Mouse (Mus musculus) left cerebral cortex, postnatal 4 days (tissue): ENCODE data around the gene Lyzl4. TPM values are rescaled to one million over a fixed set of nuclear protein-coding genes. Genes with fewer than 3 reads are reported as not detected.

Experiments used
- DNase-seq: peaks from one replicate; pipeline ENCODE4 v3.0.0-alpha.2; 2022
- intact Hi-C: fragments of 180-260 bp; cut with DNase I; formaldehyde crosslinking; loops from one replicate; pipeline ENCODE4 v1.15.1; 2025
- total RNA-seq, 2 experiments: library from RNA; stranded (reverse); gene quantifications; 2 replicates each; pipeline ENCODE4 v1.2.3; 2021

The Lyzl4 gene
- total RNA-seq, 2 experiments from 2014 or later: 0.42 to 0.98 TPM

DNA sequence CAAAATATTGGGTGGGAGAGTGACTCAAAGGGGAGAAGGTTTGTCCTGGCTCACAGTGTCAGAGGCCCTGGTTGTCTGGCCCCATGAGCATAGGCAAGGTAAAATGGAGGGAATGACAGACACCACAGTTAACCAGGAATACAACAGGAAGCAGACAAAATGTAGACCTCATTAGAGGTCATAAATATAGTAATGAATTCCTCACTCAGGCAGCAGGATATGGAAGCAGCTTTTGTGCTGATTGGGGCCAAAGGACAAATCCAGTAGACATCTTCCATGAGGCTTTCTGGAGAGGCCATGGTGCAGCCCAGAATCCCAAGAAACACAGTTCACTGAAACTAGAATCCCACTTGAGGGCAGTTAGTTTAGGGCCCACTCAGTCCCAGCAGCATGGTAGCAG is 92.5 kb downstream of the Lyzl4 start:
- intact Hi-C loops: no loop called here

DNA sequence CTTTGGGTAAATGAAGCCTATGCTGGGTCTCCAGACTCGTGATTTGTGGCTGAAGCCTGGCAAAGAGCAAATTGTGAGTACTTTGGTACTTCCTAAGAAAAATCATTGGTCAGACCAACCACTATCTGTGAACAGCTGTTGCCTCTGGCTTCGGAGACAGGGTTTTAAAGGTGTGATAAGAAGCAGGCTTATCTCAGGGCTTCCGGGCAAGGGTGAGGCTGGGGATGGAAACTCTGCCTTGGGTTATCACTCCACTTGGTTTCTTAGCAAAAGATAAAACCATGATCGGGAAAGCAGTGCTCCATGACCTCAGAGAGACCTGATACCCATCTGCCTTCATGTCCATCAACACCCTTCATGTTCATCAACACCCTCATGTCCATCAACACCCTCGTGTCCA is 92.9 kb downstream of the Lyzl4 start:
- DNase-seq: no peak

More for the DNA sequence above, 92.5 kb downstream of the Lyzl4 start:
- DNase-seq: no peak

DNA sequence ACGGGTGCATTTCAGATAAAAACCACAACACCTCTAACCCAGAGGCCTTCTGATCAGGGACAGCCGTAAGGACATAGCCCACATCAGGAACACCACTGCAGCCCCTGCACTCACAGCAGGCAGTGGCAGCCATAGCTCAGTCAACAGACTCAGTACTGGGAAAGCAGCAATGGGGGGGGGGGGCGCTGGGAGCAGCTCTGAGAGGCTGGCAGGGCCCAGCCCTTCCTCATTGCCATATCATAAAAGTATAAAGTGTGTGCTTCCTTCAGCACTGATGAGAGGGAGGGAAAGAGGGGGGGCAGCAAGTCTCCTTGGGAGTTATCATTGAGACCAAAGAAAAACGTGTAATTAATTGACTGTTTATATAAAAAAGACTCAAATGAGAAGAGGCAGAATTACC is 94.5 kb downstream of the Lyzl4 start:
- intact Hi-C loops: no loop called here
- DNase-seq: no peak

More for the DNA sequence above, 92.9 kb downstream of the Lyzl4 start:
- intact Hi-C loops: no loop called here

DNA sequence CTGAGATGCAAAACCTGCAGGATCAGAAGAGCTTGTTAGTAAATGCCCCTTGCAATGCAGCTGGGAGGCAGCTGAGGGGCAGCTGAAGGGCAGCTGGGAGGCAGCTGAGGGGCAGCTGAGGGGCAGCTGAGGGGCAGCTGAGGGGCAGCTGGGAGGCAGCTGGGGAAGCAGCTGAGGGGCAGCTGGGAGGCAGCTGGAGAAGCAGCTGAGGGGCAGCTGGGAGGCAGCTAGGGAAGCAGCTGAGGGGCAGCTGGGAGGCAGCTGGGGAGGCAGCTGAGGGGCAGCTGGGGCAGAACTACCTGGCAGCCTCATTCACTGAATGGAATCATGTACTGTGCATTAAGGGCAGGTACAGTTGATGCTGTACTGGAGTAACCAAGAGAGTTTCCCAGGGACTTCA is 100.4 kb downstream of the Lyzl4 start:
- no peak for DNase-seq
- intact Hi-C loops: no loop called here

DNA sequence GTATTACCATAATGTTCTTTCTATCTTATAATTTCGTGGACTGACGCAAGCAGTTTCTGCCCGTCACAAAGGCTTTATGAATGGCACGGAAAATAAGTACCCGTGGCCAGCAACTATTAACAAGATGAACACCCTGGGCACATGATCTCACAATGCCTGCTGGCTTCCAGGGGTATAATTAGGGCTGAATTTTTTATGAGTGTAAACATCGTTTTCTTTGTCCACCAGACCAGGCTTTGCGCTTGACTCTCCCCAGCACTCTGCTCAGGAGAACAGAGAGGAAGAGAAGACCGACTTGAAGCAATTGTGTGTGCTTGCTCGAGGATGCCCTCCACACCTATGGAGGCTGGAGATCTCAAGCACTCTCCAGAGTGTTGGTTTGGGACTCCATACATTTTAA is 109.3 kb downstream of the Lyzl4 start:
- intact Hi-C loops: no loop called here
- no peak for DNase-seq

DNA sequence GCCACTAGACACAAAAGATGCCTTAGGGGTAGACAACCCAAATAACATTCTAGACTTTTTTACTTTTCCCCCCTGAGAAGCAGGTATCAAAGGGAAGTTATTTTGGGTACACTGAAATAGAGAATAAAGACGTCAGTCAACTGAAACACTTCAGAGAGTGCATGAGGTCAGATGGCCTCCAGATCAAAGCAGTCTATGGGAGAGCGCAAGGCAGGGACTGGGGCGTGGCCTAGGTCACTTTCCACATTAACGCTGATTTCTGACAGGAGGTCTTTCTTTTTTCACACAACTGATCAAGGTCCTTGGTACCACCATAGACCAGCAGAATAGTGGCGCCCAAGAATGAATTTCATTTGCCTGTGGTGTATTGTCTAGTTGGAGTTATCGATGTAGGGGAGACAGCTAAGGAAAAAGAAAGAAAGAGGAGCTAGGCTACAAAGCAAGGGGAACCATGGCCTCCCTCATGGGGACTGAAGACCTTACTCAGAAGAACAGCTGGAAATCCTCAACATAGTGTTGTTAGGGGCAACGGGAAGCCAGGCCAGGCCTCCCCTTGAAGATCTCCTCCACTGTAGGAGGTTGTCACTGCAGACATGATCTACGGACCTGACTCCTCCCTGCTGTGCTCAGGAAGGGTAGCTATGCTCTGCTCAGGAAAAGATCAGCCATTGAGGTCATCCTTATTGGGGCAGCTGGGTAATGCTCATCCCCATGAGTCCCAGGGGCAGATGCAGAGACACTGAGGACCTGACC is 113.1 kb downstream of the Lyzl4 start:
- intact Hi-C loops: no loop called here
- DNase-seq: no peak

Other genes starting within 250 kb of the Lyzl4 start
- gene Cck, start 146.4 kb downstream of the Lyzl4 start, total RNA-seq: 100 to 1,000 TPM; 175 to 187 TPM
- gene Vipr1, start 620 bp upstream of the Lyzl4 start, total RNA-seq: 1 to 10 TPM; 3.1 to 5.5 TPM
- gene Sec22c, start 63.4 kb upstream of the Lyzl4 start, total RNA-seq: 10 to 100 TPM; 38.7 to 40.7 TPM
- 10 to 100 TPM; 60.1 to 60.6 TPM for gene Ss18l2, start 68.2 kb upstream of the Lyzl4 start, total RNA-seq
- 100 to 1,000 TPM; 145 to 152 TPM for gene Nktr, start 77.1 kb upstream of the Lyzl4 start, total RNA-seq
- gene Zfp651, start 117.2 kb upstream of the Lyzl4 start, total RNA-seq: 10 to 100 TPM; 87.2 to 91.9 TPM
- gene Klhl40, start 135.5 kb upstream of the Lyzl4 start, total RNA-seq: 1 to 10 TPM; 1.3 TPM
- gene Hhatl, start 150.4 kb upstream of the Lyzl4 start, total RNA-seq: under 1 TPM in 1 of 2 experiments, not detected in 1; 0.93 TPM
- gene Ccdc13, start 197.4 kb upstream of the Lyzl4 start, total RNA-seq: 1 to 10 TPM; 3.9 to 4.3 TPM
- 10 to 100 TPM; 55.9 to 58.7 TPM for gene Higd1a, start 216.3 kb upstream of the Lyzl4 start, total RNA-seq